Mouse (Mus musculus): Measurements from ENCODE around the gene Sox6. TPM values are rescaled to one million over a fixed set of nuclear protein-coding genes. Genes with fewer than 3 reads are reported as not detected.

The Sox6 gene
- polyA plus RNA-seq, 1 experiment from 2014 or later, result 3.5 TPM

DNA sequence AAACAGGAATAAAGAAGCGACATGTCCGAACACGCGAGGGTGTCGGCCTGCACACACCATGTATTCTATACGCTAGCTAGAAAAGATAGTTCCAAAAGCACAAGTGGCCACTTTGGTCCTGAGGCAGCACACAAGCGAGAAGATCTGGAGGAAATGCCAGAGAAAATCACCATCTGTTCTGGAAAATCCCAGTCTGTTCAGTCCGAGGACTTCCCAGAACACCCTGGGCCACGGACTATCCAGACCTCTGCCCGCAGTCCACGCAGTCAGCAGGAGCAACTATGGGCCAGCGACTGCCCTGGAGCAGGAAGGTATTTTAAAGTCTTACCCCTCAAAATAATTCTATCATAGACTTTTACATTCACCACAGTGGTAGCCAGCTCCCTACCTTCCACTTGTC, 92.0 kb downstream of the Sox6 start:
- in situ Hi-C loops (cut with MboI; ENCODE audit: low pct_unique_long_range_greater_than_20kb), result no loop called here
- no peak for DNase-seq (ENCODE audit: low read depth, low spot score)

DNA sequence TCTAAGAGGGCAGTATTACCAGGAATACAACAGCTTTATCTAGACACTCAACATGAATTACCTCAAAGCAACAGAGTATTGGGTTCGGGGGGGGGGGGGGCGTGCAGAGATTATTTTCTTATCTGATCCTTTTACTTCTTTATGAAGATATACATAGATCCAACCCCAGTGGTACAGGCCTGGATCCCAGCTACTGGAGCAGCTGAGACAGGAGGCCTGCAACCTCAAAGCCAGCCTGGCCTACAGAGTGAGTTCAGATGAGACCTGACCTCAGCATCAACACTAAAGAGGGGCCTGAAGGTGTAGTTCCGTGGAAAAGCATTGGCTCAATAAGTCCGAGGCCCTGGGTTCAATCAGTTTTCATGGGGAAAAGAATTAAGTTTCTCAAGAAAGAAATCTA, 93.1 kb downstream of the Sox6 start:
- ATAC-seq, result no peak
- in situ Hi-C loops (cut with MboI; ENCODE audit: low pct_unique_long_range_greater_than_20kb), result no loop called here

More for the DNA sequence above, 92.0 kb downstream of the Sox6 start:
- no peak for TF ChIP-seq CTCF (IDR thresholded peaks at IDR 0.05)
- ChIA-PET CTCF (interaction anchor here (2.5 kb wide), 1 partner anchor 9 kb away, joined by 8 read pairs; no protein-coding TSS in a partner anchor), POLR2A (no interaction called here)
- ATAC-seq, result no peak
- H3K27me3 ChIP-seq, result no peaks in the 10 kb centered on the region

DNA sequence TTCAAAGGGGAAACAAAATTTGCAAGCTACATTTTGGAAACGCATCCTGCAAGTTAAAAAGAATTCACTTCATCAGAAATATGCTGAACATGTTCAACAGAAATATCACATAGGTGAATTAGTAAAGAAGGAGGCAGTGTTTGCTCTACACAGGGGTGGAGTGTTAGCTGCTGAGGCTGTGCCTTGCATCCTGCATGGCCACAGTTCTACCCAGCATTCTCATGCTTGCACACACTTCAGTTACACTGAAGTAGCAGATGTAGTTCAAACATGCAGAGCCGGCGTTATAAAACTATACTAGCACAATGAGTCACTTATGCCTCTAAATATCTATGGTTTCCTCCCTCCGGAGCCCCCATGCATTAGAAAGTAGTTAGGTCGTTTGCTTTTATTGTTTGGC, 94.3 kb downstream of the Sox6 start:
- in situ Hi-C loops (cut with MboI; ENCODE audit: low pct_unique_long_range_greater_than_20kb), result no loop called here
- DNase-seq (ENCODE audit: low read depth, low spot score) (no peak), ATAC-seq (no peak)
- no peaks in the 10 kb centered on the region for H3K27me3 ChIP-seq
- POLR2A ChIA-PET, result no interaction called here
- TF ChIP-seq CTCF (IDR thresholded peaks at IDR 0.05), result no peak
- CTCF ChIA-PET, result no interaction called here

More for the DNA sequence above, 93.1 kb downstream of the Sox6 start:
- POLR2A ChIA-PET, result no interaction called here
- no peak for DNase-seq (ENCODE audit: low read depth, low spot score)
- TF ChIP-seq CTCF (IDR thresholded peaks at IDR 0.05), result no peak
- CTCF ChIA-PET, result no interaction called here
- no peaks in the 10 kb centered on the region for H3K27me3 ChIP-seq

DNA sequence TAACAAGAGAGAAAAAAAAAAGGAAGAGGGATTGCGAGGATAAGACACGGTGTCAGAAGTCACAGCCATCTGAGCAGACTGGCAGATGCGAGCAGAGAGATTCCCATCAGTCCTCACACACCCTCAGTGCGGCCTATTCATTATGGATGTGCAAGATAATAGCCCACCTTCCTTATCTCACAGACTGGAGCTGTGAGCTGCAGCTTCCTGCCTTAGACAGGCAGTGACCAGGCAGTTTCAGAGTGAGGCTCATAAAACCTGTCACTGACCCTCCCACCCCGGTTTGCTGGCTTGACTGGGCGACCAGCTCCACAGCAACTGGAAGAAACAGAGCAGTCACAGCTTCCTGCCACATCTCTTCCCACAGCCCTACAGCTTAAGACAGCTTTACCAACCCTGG, 96.8 kb downstream of the Sox6 start:
- H3K27me3 ChIP-seq, result no peaks in the 10 kb centered on the region
- DNase-seq (ENCODE audit: low read depth, low spot score) (no peak), ATAC-seq (no peak)
- in situ Hi-C loops (cut with MboI; ENCODE audit: low pct_unique_long_range_greater_than_20kb), result no loop called here
- ChIA-PET POLR2A (no interaction called here), CTCF (no interaction called here)
- no peak for TF ChIP-seq CTCF (IDR thresholded peaks at IDR 0.05)

DNA sequence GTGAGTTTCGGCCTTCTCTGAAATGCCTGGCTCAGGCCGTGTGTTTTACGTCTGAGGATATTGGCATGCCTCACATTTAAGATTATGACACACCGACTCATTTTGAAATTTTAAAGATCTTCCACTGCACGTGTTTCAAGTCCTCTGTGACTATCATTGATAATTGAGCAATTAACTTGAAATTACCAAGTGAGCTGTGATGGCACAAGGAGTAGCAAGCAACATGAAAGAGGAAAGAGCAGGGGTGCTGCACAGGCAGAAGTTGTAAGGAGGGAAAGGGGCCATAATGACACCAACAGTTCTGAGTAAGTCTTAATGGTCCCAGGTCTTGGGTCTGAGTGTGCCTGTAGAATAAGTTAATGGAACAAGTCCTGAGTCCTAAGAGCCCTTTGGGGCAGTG, 99.3 kb downstream of the Sox6 start:
- POLR2A ChIA-PET, result no interaction called here
- ATAC-seq, result no peak

DNA sequence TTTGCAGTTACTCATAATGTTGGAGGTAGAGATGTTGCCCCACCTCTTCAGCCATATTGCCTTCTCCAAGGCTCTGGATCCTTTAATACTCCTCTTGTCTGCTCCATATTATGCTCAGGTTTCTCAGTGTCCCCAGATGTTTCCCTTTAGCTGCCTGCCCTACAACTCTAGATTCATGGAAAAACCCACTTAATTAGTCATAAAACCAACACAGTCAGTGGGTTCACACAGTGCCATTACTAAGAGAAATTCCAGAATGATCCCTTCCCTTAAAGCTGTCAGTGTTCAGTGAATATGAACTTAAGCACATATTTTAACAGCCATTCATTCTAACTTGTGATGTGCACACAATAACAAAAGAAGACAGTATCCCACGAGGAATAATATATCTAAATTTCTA, 101.7 kb downstream of the Sox6 start:
- ATAC-seq, result peak; percentile 87
- ChIA-PET CTCF (interaction anchor here (2.5 kb wide), 1 partner anchor 11 kb away, joined by 8 read pairs; no protein-coding TSS in a partner anchor), POLR2A (no interaction called here)
- peak; percentile 17 for DNase-seq (ENCODE audit: low read depth, low spot score)
- TF ChIP-seq CTCF (IDR thresholded peaks at IDR 0.05), result no peak
- no peaks in the 10 kb centered on the region for H3K27me3 ChIP-seq
- in situ Hi-C loops (cut with MboI; ENCODE audit: low pct_unique_long_range_greater_than_20kb), result no loop called here

More for the DNA sequence above, 99.3 kb downstream of the Sox6 start:
- TF ChIP-seq CTCF (IDR thresholded peaks at IDR 0.05), result no peak
- no peaks in the 10 kb centered on the region for H3K27me3 ChIP-seq
- in situ Hi-C loops (cut with MboI; ENCODE audit: low pct_unique_long_range_greater_than_20kb), result no loop called here
- no peak for DNase-seq (ENCODE audit: low read depth, low spot score)
- CTCF ChIA-PET, result interaction anchor here (0.8 kb wide), 1 partner anchor 8 kb away, joined by 3 read pairs; no protein-coding TSS in a partner anchor

DNA sequence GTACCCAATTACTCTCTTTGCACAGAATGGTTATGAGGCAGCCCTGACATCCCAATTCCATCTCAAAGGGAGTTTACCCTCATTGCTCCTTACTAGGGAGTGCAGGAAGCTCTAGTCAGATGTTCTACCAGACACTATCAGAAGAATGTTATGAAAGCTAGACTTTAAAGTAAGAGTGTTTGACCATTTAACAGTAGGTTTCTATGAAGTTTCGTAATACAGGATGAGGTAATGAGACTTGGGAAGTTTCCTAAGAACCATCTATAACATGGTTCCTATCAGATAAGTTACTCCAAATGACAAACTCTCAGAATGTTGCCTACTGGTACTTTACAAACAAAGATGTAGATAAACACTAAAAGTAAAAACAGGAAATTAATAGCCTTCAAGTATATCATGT, 123.3 kb downstream of the Sox6 start:
- in situ Hi-C loops (cut with MboI; ENCODE audit: low pct_unique_long_range_greater_than_20kb), result no loop called here
- ATAC-seq, result no peak
- H3K27me3 ChIP-seq, result no peaks in the 10 kb centered on the region
- no peak for DNase-seq (ENCODE audit: low read depth, low spot score)
- ChIA-PET POLR2A (no interaction called here), CTCF (interaction anchor here (1.5 to 1.6 kb wide), 2 partner anchors 11 to 25 kb away, joined by 3 to 4 read pairs; no protein-coding TSS in a partner anchor)
- no peak for TF ChIP-seq CTCF (IDR thresholded peaks at IDR 0.05)

DNA sequence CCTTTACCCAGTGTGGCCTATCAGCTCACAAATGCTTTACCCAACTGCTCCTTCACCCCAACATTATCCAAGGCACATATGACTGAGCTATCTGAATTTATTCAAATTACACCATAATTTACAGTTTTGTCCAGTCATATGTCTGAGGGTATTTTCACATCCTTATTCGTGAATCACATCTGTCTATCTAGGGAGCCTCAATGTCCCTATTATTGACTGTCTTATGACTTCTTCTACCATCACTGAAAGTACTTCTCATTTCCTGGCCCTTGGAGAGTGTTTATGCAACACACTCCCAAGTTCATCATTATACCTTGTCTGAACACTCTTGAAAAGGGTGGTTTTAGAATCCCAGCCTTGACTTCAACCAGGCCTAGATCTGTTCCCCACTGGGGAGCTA, 128.3 kb downstream of the Sox6 start:
- no peaks in the 10 kb centered on the region for H3K27me3 ChIP-seq
- no peak for TF ChIP-seq CTCF (IDR thresholded peaks at IDR 0.05)
- CTCF ChIA-PET, result no interaction called here
- POLR2A ChIA-PET, result interaction anchor here (0.6 kb wide), 1 partner anchor 9 kb away, joined by 3 read pairs; no protein-coding TSS in a partner anchor
- in situ Hi-C loops (cut with MboI; ENCODE audit: low pct_unique_long_range_greater_than_20kb), result no loop called here
- no peak for ATAC-seq
- DNase-seq (ENCODE audit: low read depth, low spot score), result no peak

DNA sequence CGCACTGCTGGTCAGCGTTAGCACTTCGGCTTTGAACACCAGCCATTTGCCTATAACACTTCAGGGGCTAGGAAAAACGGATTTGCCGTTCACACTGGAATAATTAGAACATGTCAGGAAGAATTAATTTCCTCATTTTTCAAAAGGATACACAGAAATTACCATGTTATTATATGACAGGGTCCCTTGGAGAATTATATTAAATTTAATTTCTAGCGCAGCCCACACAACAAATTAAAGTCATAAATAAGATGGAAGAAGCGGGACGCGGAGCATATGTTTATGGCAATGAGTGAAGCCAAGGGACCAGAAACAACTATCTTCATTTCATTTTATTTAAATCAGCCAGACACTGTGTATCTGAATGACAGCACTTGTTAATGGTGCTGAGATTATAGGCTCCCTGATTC, 133.8 kb downstream of the Sox6 start:
- ChIA-PET CTCF (interaction anchor here (1.3 to 1.4 kb wide), 2 partner anchors 8 to 32 kb away, joined by 3 read pairs; no protein-coding TSS in a partner anchor), POLR2A (no interaction called here)
- no peak for DNase-seq (ENCODE audit: low read depth, low spot score)
- no peak for ATAC-seq
- no peak for TF ChIP-seq CTCF (IDR thresholded peaks at IDR 0.05)
- in situ Hi-C loops (cut with MboI; ENCODE audit: low pct_unique_long_range_greater_than_20kb), result no loop called here
- no peaks in the 10 kb centered on the region for H3K27me3 ChIP-seq

DNA sequence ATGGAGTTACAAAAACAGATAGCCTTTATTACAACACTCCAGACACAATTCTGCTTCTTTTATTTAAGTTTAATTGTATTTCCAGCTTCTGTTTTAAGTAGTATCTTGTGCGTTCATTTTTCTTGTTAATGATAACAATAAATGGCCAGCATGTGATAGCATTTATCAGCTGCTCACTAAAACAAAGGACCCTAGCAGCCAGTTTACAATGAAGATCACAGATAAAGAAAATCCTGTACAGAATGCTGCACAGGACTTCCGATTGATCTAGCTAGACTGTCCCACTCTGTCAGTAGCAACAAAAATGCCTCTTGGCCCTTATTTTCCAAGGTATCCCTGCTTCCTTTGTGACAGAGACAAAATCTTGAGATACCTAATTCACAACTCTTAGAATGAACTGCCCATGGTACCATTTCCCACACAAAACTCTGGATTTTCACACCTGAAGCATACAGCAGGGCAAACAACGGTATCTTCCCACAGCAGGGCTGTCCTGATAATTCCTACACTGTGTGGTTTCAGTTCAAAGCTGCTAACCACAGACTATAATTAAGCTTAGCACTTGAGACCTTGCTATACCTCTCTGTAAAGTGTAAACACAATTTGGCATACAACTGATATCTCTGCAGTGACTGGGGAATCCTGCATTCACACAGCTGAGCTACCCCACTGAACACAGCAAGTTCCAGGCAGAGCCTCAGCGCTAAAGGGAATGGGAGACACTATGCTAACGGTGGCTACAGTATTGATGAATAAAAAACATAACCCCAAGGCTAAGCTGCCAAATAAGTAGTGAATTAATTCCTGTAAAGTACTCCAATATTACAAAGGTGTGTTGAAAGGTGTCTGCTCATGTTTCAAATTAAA, 134.4 kb downstream of the Sox6 start:
- no peaks in the 10 kb centered on the region for H3K27me3 ChIP-seq
- in situ Hi-C loops (cut with MboI; ENCODE audit: low pct_unique_long_range_greater_than_20kb), result no loop called here
- ChIA-PET CTCF (no interaction called here), POLR2A (no interaction called here)
- ATAC-seq (no peak), DNase-seq (ENCODE audit: low read depth, low spot score) (no peak)
- no peak for TF ChIP-seq CTCF (IDR thresholded peaks at IDR 0.05)

DNA sequence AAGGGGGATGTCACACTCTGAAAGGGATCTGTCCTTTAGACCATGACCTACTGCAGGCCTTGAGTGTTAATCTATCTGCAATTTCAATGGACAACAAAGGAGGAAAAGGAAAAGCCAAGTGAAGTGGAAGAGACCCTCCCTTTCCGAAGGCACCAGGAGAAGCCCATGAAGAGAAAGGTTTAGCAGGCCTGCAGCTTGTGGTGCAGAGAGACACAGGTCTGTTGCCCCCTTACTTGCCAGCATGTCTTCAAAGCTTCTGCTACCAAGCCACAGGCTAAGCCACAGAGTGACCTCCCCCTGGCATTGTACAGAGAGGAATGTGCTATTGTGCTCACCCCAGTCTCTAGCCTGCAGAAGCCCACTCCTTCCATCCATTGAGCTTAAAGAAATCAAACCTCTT, 135.2 kb downstream of the Sox6 start:
- ChIA-PET POLR2A (no interaction called here), CTCF (interaction anchor here (0.9 kb wide), 1 partner anchor 21 kb away, joined by 3 read pairs; no protein-coding TSS in a partner anchor)
- no peak for TF ChIP-seq CTCF (IDR thresholded peaks at IDR 0.05)
- in situ Hi-C loops (cut with MboI; ENCODE audit: low pct_unique_long_range_greater_than_20kb), result no loop called here
- DNase-seq (ENCODE audit: low read depth, low spot score) (no peak), ATAC-seq (no peak)
- no peaks in the 10 kb centered on the region for H3K27me3 ChIP-seq

Data from Patski (cell line).